Mouse (Mus musculus) adrenal gland, postnatal 4 days (tissue): ENCODE measurements around the gene Mrpl52. TPM values are rescaled to one million over a fixed set of nuclear protein-coding genes. Genes with fewer than 3 reads are reported as not detected.

ENCODE experiments used
- DNase-seq, 2 experiments: peaks; one replicate each; pipeline ENCODE4 v3.0.0; 2021 to 2022; ENCODE audit warnings: low spot score in 2 of 2, mixed read lengths in 2 of 2
- total RNA-seq, 2 experiments: library from RNA; stranded (reverse); gene quantifications; 2 replicates each; pipeline ENCODE4 v1.2.3; 2021

The Mrpl52 gene
- total RNA-seq, 2 experiments from 2014 or later, result 219 to 235 TPM

DNA sequence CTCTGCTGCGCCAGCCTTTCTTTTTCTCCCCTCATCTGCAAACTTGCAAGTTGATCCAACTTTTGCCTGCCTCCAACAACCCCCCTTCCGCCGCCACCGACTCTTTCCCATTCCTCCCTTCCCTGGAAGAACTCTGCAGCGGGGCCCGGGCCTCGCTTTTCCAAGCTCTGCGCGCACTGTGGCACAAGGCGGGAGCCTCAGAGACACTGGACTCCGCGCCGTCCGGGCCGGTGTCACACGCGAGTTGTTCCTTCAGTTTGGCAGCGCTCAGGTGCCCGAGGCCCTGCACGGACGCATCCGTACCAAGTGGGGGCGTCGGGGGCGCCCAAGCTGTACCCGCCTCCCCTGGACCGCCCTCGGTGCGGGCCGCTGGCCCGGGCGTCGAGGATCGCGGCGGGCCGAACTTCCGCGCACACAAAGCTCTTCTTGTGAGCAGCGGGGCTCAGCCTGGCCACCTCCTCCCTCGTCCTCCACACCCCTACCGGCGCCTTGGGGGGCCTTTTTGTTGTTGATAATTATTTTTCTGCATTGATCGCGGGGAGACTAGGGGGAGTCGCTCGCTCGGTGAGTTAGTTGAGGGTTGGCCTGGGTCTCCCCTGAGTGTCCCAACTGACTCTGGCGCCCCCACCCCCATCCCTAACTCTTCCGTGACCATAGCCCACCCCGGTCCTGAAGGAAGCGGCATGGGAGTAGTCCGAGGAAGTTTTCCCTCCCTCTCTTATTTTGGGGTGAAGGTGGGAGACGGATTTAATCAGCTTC is 5.5 kb downstream of the Mrpl52 start:
- no peak for DNase-seq

GRCm38 (mm10) chr14:54432837-54433830 is 6.4 kb downstream of the Mrpl52 start:
- no peak for DNase-seq

DNA sequence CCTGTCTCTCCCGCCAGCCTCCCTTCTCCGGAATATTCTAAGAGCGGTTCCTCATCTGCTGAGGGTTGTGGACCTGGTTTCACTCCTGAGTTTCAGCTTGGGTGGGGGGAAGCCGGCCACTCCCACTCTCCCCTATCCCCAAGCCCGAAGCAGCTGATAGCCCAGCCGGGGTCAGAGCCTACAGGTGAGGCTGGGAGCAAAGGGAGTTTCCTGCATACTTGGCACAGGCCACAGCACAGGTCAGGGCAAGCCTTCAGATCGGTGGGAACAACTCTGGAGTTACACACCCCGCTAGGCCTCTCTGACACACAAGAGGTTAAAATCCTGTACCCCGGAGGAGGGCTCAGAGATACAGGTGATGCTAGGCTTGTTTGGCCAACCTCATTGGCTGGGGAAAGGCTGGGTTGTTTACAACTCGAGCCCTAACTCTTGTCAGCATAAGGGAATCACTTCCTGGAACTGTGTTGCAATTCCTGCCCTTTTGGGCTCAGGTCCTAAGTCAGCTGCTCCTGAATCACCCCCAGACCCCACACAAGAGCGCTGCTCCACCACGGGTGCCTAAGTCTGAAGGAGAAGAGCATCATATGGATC is 7.3 kb downstream of the Mrpl52 start:
- DNase-seq, result no peak

DNA sequence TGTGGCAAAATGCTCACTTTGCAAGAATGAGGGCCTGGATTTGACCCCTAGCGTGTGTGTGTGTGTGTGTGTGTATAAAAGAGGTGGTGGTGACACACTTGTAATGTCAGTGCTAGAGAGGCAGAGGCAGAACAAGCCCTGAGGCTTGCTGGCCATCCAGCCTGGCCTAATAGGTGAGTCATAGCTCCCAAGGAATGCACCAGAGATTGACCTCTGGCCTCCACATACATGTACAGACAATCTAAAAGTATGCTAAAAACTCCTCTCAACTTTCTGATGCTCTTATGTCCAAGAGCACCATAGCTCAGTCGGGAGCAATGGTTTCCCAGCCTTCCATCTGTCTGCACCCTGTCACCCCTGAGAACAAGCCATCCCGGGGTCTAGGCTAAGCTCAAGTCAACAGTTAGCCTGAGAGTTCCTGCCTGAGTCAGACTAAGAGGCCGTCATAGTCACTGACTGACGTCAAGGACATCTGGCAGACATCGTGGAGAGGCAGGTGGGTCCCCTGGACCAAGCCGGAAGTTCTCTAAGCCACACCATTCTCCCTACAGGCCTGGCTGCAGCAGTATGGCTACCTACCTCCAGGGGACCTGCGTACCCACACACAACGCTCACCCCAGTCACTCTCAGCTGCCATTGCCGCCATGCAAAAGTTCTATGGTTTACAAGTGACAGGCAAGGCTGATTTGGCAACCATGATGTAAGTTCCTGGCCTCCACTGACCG is 8.6 kb downstream of the Mrpl52 start:
- no peak for DNase-seq

GRCm38 (mm10) chr14:54439155-54439554 is 12.4 kb downstream of the Mrpl52 start:
- no peak for DNase-seq

- DNase-seq, result no peak
These were observed 12.9 kb downstream of the Mrpl52 start for GRCm38 (mm10) chr14:54439610-54440009.

- DNase-seq, result no peak
These were observed 13.8 kb downstream of the Mrpl52 start for GRCm38 (mm10) chr14:54440538-54440937.

- DNase-seq, result no peak
These were observed 14.7 kb downstream of the Mrpl52 start for GRCm38 (mm10) chr14:54441365-54441764.

GRCm38 (mm10) chr14:54442548-54442947 is 15.8 kb downstream of the Mrpl52 start:
- DNase-seq, result no peak

DNA sequence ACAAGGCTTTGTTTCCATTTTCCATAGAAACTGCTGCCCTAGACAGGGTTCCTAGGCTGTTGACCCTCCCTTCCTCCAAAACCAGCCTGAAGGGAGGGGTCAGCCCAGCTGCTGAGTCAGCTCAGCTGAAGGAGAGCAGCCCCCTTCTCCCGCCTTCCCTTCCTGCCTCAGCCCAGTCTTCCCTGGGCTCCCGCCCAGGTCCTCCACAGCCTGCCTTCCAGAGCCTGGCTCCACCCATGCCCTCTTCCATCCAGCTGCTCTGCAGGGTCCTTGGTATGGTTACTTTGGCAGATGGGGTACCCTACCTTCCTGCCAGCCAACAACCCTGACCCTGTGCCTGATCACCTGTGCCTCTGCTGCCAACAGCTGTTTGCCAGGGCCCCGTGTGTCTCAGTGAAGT is 16.5 kb downstream of the Mrpl52 start:
- DNase-seq, result no peak

GRCm38 (mm10) chr14:54443712-54444618 is 17.3 kb downstream of the Mrpl52 start:
- DNase-seq, result no peak

- DNase-seq, result no peak
These were observed 18.8 kb downstream of the Mrpl52 start for GRCm38 (mm10) chr14:54445476-54445875.

GRCm38 (mm10) chr14:54453566-54453965 is 26.9 kb downstream of the Mrpl52 start:
- no peak for DNase-seq

- DNase-seq, result no peak
These were observed 28.2 kb downstream of the Mrpl52 start for GRCm38 (mm10) chr14:54454669-54455528.

- DNase-seq, result no peak
These were observed 31.3 kb downstream of the Mrpl52 start for GRCm38 (mm10) chr14:54457907-54458569.

GRCm38 (mm10) chr14:54462146-54462545 is 35.4 kb downstream of the Mrpl52 start:
- DNase-seq, result no peak

DNA sequence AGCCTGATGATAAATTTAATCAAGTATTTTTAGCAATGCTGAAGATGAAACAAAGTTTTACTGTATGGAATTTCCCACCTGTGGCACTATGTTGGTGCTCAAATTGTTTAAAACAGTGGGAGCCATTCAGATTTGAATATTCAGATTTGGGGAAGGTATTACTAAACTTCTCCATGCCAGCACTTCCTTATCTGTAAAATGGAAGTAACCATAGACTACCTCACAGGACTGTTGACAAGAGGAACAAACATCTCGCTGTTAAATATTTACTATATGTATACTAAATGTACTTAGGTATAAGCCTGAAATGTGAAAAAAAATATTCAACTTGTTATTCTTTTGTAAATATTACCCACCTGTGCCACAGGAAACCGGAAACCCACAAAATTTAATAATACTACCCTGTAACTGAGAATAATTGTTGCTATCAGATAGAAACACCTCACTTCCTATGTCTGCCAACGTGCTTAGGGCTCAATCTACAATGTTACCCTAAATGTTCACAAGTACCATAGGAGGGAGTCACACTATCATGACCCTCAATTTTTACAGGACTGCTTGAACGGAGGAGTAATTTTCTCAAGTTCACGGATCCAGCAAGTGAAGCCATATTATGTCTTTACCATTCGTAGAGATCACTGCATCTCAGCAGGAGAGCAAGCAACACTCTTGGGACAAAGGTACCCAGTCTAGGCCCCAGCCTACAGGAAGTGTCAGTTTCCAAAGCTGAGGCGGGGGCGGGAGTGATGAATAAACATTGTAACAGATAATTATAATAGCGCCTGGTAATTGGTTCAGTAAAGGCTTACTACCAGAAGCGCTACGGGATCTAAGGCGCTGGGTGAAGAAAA is 36.6 kb downstream of the Mrpl52 start:
- DNase-seq, result no peak

- DNase-seq, result peak; percentile 73 to 76
These were observed 37.2 kb downstream of the Mrpl52 start, which contains the start of gene Lrp10 for GRCm38 (mm10) chr14:54463959-54464292. TSS of gene Lrp10 (plus strand) at chr14:54464137.
